In genomic region chrX:17590745-17591144, GRCm38 (mm10) we compare ENCODE assay signal across 10 mouse cellular contexts. TPM values are rescaled to one million over a fixed set of nuclear protein-coding genes. Genes with fewer than 3 reads are reported as not detected.
A peak's percentile ranks its signal among the peaks of the same experiment; 100 is the strongest.
DNase-seq lines count a peak whose midpoint lies in the region; ATAC-seq and TF ChIP-seq lines count a peak whose summit lies in the region.
"Had no signal": no experiment of that assay in that cellular context is flagged by ENCODE, and none has a peak within 500 bp of the region (broad histone marks: within the 10 kb centered on the region; RNA-seq: fewer than 3 reads in every experiment).

No protein-coding gene starts in this region.

- peak; percentile 20 to 23 for DNase-seq in right cerebral cortex, adult 2 months (ENCODE audit: low spot score in 2 of 2)
- no peak for DNase-seq in right cerebral cortex, postnatal 4 days
- DNase-seq in kidney, adult 9 months: peak; percentile 57
- peak; percentile 58 for DNase-seq in midbrain, postnatal 0 days (ENCODE audit: low spot score)

- no peak overlapping the region for H3K9ac ChIP-seq in forebrain, embryonic 13.5 days
- no peak overlapping the region for H3K9ac ChIP-seq in forebrain, embryonic 12.5 days
- no peak overlapping the region for H3K9ac ChIP-seq in forebrain, embryonic 16.5 days (replicated peaks; ENCODE audit: low read depth, low read length)
- H3K9ac ChIP-seq in midbrain, postnatal 0 days (replicated peaks; ENCODE audit: low read length, poor library complexity, severe bottlenecking): no peak overlapping the region
- H3K9ac ChIP-seq: embryonic facial prominence, embryonic 12.5 days had no signal

- 0 out of 2 replicates have a peak, but pooled peaks have one; percentile 48 for ATAC-seq in forebrain, embryonic 13.5 days
- ATAC-seq in forebrain, embryonic 12.5 days (ENCODE audit: low FRiP score): no peak
- ATAC-seq in forebrain, embryonic 16.5 days: peak; percentile 83
- ATAC-seq in midbrain, postnatal 0 days (ENCODE audit: low FRiP score): no peak
- no peak for ATAC-seq in monocyte, adult 5-6 weeks (replicated peaks; ENCODE audit: insufficient number of reproducible peaks, low FRiP score, low TSS enrichment, poor library complexity, severe bottlenecking)

- no peaks in the 10 kb centered on the region for H3K9me3 ChIP-seq in forebrain, embryonic 13.5 days (replicated peaks)
- H3K9me3 ChIP-seq in forebrain, embryonic 12.5 days: no peaks in the 10 kb centered on the region
- no peaks in the 10 kb centered on the region for H3K9me3 ChIP-seq in forebrain, embryonic 16.5 days (ENCODE audit: control insufficient read depth, low read length)
- no peaks in the 10 kb centered on the region for H3K9me3 ChIP-seq in midbrain, postnatal 0 days (ENCODE audit: low read length)
- H3K9me3 ChIP-seq: embryonic facial prominence, embryonic 12.5 days had no signal

- H3K4me1 ChIP-seq in forebrain, embryonic 13.5 days: no peaks in the 10 kb centered on the region
- H3K4me1 ChIP-seq in forebrain, embryonic 12.5 days: no peaks in the 10 kb centered on the region
- no peaks in the 10 kb centered on the region for H3K4me1 ChIP-seq in forebrain, embryonic 16.5 days (replicated peaks; ENCODE audit: control insufficient read depth, insufficient read depth, low read length)
- H3K4me1 ChIP-seq in midbrain, postnatal 0 days (ENCODE audit: insufficient read depth, low read length): no peaks in the 10 kb centered on the region
- H3K4me1 ChIP-seq: embryonic facial prominence, embryonic 12.5 days had no signal

- no peak for TF ChIP-seq CTCF in midbrain, postnatal 0 days (IDR thresholded peaks at IDR 0.05)

- no peak overlapping the region for H3K4me3 ChIP-seq in forebrain, embryonic 13.5 days
- no peak overlapping the region for H3K4me3 ChIP-seq in forebrain, embryonic 12.5 days (replicated peaks)
- no peak overlapping the region for H3K4me3 ChIP-seq in forebrain, embryonic 16.5 days (replicated peaks; ENCODE audit: low read length)
- H3K4me3 ChIP-seq in midbrain, postnatal 0 days (ENCODE audit: low read depth, low read length): no peak overlapping the region
- H3K4me3 ChIP-seq: embryonic facial prominence, embryonic 12.5 days had no signal

- no peaks in the 10 kb centered on the region for H3K27me3 ChIP-seq in forebrain, embryonic 13.5 days
- H3K27me3 ChIP-seq in forebrain, embryonic 12.5 days: no peaks in the 10 kb centered on the region
- H3K27me3 ChIP-seq in forebrain, embryonic 16.5 days (replicated peaks; ENCODE audit: control insufficient read depth, insufficient read depth, low read length): no peaks in the 10 kb centered on the region
- H3K27me3 ChIP-seq in midbrain, postnatal 0 days (ENCODE audit: insufficient read depth, low read length): no peaks in the 10 kb centered on the region
- H3K27me3 ChIP-seq: CH12.LX; embryonic facial prominence, embryonic 12.5 days had no signal

- H3K27ac ChIP-seq in forebrain, embryonic 13.5 days: no peak overlapping the region
- no peak overlapping the region for H3K27ac ChIP-seq in forebrain, embryonic 12.5 days
- peak overlapping the region; percentile 10; the same call in 1 of the 2 replicates for H3K27ac ChIP-seq in forebrain, embryonic 16.5 days (ENCODE audit: low read length)
- H3K27ac ChIP-seq in midbrain, postnatal 0 days (ENCODE audit: low read depth, low read length): no peak overlapping the region
- H3K27ac ChIP-seq: embryonic facial prominence, embryonic 12.5 days had no signal

- no peak overlapping the region for H3K4me2 ChIP-seq in forebrain, embryonic 13.5 days
- H3K4me2 ChIP-seq in forebrain, embryonic 12.5 days: no peak overlapping the region
- no peak overlapping the region for H3K4me2 ChIP-seq in forebrain, embryonic 16.5 days (ENCODE audit: low read length)
- no peak overlapping the region for H3K4me2 ChIP-seq in midbrain, postnatal 0 days (ENCODE audit: low read depth, low read length, poor library complexity, severe bottlenecking)
- H3K4me2 ChIP-seq: embryonic facial prominence, embryonic 12.5 days had no signal

- 37% methylated on average over 1 of the region's 1 CpGs for WGBS in forebrain, embryonic 13.5 days
- WGBS in forebrain, embryonic 12.5 days: 48% methylated on average over 1 of the region's 1 CpGs
- 7% methylated on average over 1 of the region's 1 CpGs for WGBS in forebrain, embryonic 16.5 days
- 13% methylated on average over 1 of the region's 1 CpGs for WGBS in midbrain, postnatal 0 days

- no peaks in the 10 kb centered on the region for H3K36me3 ChIP-seq in forebrain, embryonic 13.5 days (ENCODE audit: poor library complexity, severe bottlenecking)
- no peaks in the 10 kb centered on the region for H3K36me3 ChIP-seq in forebrain, embryonic 12.5 days (replicated peaks)
- H3K36me3 ChIP-seq in forebrain, embryonic 16.5 days (ENCODE audit: control insufficient read depth, insufficient read depth): no peaks in the 10 kb centered on the region
- no peaks in the 10 kb centered on the region for H3K36me3 ChIP-seq in midbrain, postnatal 0 days (ENCODE audit: insufficient read depth, low read length)
- H3K36me3 ChIP-seq: embryonic facial prominence, embryonic 12.5 days had no signal

RNA-seq across cellular contexts. Expression of gene Fundc1, which starts 18.6 kb away (rescaled TPM):
- polyA plus RNA-seq in forebrain, embryonic 13.5 days (2015; fragmentation: Nextera tagmentation; extraction: Ambion mirVana): 65.4 and 69.3 TPM in 2 replicates
- 56.0 and 56.5 TPM in 2 replicates for polyA plus RNA-seq in forebrain, embryonic 12.5 days (2016; fragmentation: Nextera tagmentation; extraction: Ambion mirVana)
- 60.5 and 70.8 TPM in 2 replicates for polyA plus RNA-seq in forebrain, embryonic 16.5 days (2015; fragmentation: Nextera tagmentation; extraction: Ambion mirVana)
- 37.5 and 43.2 TPM in 2 replicates for total RNA-seq in midbrain, postnatal 0 days (2014; rRNA removed)
- 50.9 and 52.5 TPM in 2 replicates for polyA plus RNA-seq in midbrain, postnatal 0 days (2015; fragmentation: Nextera tagmentation; extraction: Ambion mirVana)
- total RNA-seq in monocyte, adult 5-6 weeks (2017): 28.7 to 39.1 TPM (median 37.4 TPM) in 3 replicates

Comparison
In these comparisons a context has a peak if more than half of its experiments do, and no peak if none do; other contexts are left out.
1. ATAC-seq: peak in forebrain, embryonic 13.5 days (single experiment) and forebrain, embryonic 16.5 days (single experiment); none in forebrain, embryonic 12.5 days (single experiment), midbrain, postnatal 0 days (single experiment) and monocyte, adult 5-6 weeks (single experiment).